Mouse (Mus musculus) CH12.LX (cell line): ENCODE data around the gene 4930523C07Rik. TPM values are rescaled to one million over a fixed set of nuclear protein-coding genes. Genes with fewer than 3 reads are reported as not detected.

Experiments
- DNase-seq: peaks from one replicate; pipeline ENCODE4 v3.0.0-alpha.2; 2013; ENCODE audit errors: extremely low read depth
- H3K27ac ChIP-seq: 2 replicates; pipeline ENCODE4 v1.5.1; 2012; ENCODE audit warnings: low read depth, mild to moderate bottlenecking, control low read depth, moderate library complexity; ENCODE audit not compliant: insufficient read depth
- H3K27me3 ChIP-seq: replicated peaks from 2 replicates; pipeline ENCODE3; 2012; ENCODE audit warnings: inconsistent platforms
- H3K36me3 ChIP-seq, 2 experiments: replicated peaks in 1 of 2; 2 replicates each; pipeline versions ENCODE3 to v1.6.1; 2012; ENCODE audit warnings: inconsistent platforms in 1 of 2, low read length in 1 of 2, mild to moderate bottlenecking in 1 of 2, mixed read lengths in 1 of 2, moderate library complexity in 1 of 2; ENCODE audit not compliant: control insufficient read depth in 1 of 2, insufficient read depth in 1 of 2
- H3K4me1 ChIP-seq, 2 experiments: 2 replicates each; pipeline ENCODE4 v1.6.1; 2012; ENCODE audit warnings: inconsistent platforms in 1 of 2, moderate library complexity in 1 of 2; ENCODE audit not compliant: insufficient read depth in 2 of 2, control insufficient read depth in 1 of 2
- H3K4me2 ChIP-seq: 2 replicates; pipeline ENCODE4 v1.6.1; 2012; ENCODE audit warnings: low read depth, mild to moderate bottlenecking, control low read depth; ENCODE audit not compliant: poor library complexity, insufficient read depth, severe bottlenecking
- H3K4me3 ChIP-seq, 3 experiments: fragments of 150-350 bp in 1 of 3; sonication (generic) in 1 of 3; replicated peaks in 1 of 3; 2 replicates each; pipeline versions ENCODE3 to v1.5.1; 2011 to 2012; ENCODE audit warnings: low read depth in 2 of 3, low read length in 2 of 3, mild to moderate bottlenecking in 2 of 3, moderate library complexity in 2 of 3, control low read depth in 1 of 3, improper control_type of control experiment in 1 of 3, inconsistent platforms in 1 of 3, mixed read lengths in 1 of 3; ENCODE audit not compliant: poor library complexity in 1 of 3
- H3K79me2 ChIP-seq: replicated peaks from 2 replicates; pipeline ENCODE4 v1.6.1; 2012; ENCODE audit warnings: mild to moderate bottlenecking, moderate library complexity; ENCODE audit not compliant: control insufficient read depth, poor library complexity, insufficient read depth, severe bottlenecking; ENCODE audit errors: extremely low read depth
- H3K9ac ChIP-seq: 2 replicates; pipeline ENCODE4 v1.6.1; 2012; ENCODE audit warnings: low read depth, mild to moderate bottlenecking, control low read depth, moderate library complexity; ENCODE audit not compliant: insufficient read depth
- H3K9me3 ChIP-seq: replicated peaks from 2 replicates; pipeline ENCODE3; 2012; ENCODE audit warnings: low read length, inconsistent platforms, mixed read lengths
- BHLHE40 ChIP-seq: IDR thresholded peaks from 2 replicates; pipeline ENCODE4 v1.6.1; 2011; ENCODE audit warnings: mild to moderate bottlenecking, low read depth, low read length, improper control_type of control experiment
- E2F4 ChIP-seq: IDR thresholded peaks from 2 replicates; pipeline ENCODE4 v1.6.1; 2011; ENCODE audit warnings: low read depth, low read length, improper control_type of control experiment; ENCODE audit not compliant: insufficient replicate concordance
- ELF1 ChIP-seq: IDR thresholded peaks from 2 replicates; pipeline ENCODE4 v1.6.1; 2014; ENCODE audit warnings: low read depth, mild to moderate bottlenecking, inconsistent platforms, low read length, improper control_type of control experiment
- EP300 ChIP-seq: IDR thresholded peaks from 2 replicates; pipeline ENCODE4 v1.6.1; 2011; ENCODE audit warnings: low read length, improper control_type of control experiment
- HCFC1 ChIP-seq: IDR thresholded peaks from 2 replicates; pipeline ENCODE4 v1.6.1; 2012; ENCODE audit warnings: low read depth, mild to moderate bottlenecking, inconsistent platforms, low read length, improper control_type of control experiment
- KAT2A ChIP-seq: IDR thresholded peaks from 2 replicates; pipeline ENCODE4 v1.6.1; 2012; ENCODE audit warnings: low read length, improper control_type of control experiment, inconsistent platforms; ENCODE audit not compliant: insufficient replicate concordance
- NRF1 ChIP-seq: IDR thresholded peaks from 2 replicates; pipeline ENCODE4 v1.6.1; 2014; ENCODE audit warnings: low read depth, mild to moderate bottlenecking, inconsistent platforms, low read length, improper control_type of control experiment, moderate library complexity
- POLR2AphosphoS2 ChIP-seq: IDR thresholded peaks from 2 replicates; pipeline ENCODE4 v1.6.1; 2011; ENCODE audit warnings: low read depth, low read length, improper control_type of control experiment
- RAD21 ChIP-seq: IDR thresholded peaks from 2 replicates; pipeline ENCODE4 v1.6.1; 2011; ENCODE audit warnings: low read depth, mild to moderate bottlenecking, low read length, improper control_type of control experiment, moderate library complexity
- RCOR1 ChIP-seq: conservative IDR thresholded peaks from 2 replicates; pipeline ENCODE4 v1.6.1; 2012; ENCODE audit warnings: low read depth, mild to moderate bottlenecking, inconsistent platforms, low read length, improper control_type of control experiment
- SMC3 ChIP-seq: IDR thresholded peaks from 2 replicates; pipeline ENCODE4 v1.6.1; 2011; ENCODE audit warnings: low read depth, low read length, improper control_type of control experiment
- TBP ChIP-seq: conservative IDR thresholded peaks from 2 replicates; pipeline ENCODE4 v1.6.1; 2011; ENCODE audit warnings: low read depth, low read length, improper control_type of control experiment
- USF1 ChIP-seq: IDR thresholded peaks from 2 replicates; pipeline ENCODE4 v1.6.1; 2014; ENCODE audit warnings: low read depth, mild to moderate bottlenecking, inconsistent platforms, low read length, improper control_type of control experiment
- dilution Hi-C: fragments of 300-500 bp; cut with MboI; formaldehyde crosslinking; loops from 2 replicates; pipeline ENCODE4 v1.14.3; 2020; ENCODE audit warnings: low sequenced_read_pairs; ENCODE audit not compliant: extremely low pct_unique_long_range_greater_than_20kb, extremely low pct_ligation_motif_present
- in situ Hi-C: fragments of 300-500 bp; cut with MboI; formaldehyde crosslinking; loops from 3 replicates; pipeline ENCODE4 v1.14.3; 2019; ENCODE audit warnings: low sequenced_read_pairs, low pct_ligation_motif_present, low pct_unique_long_range_greater_than_20kb, mixed read lengths
- polyA plus RNA-seq: library from polyadenylated mRNA; unstranded; fragments of >175 nt; gene quantifications from 2 replicates; pipeline ENCODE4 v1.2.1, GENCODE M21; 2012; ENCODE audit warnings: low read depth; ENCODE audit not compliant: insufficient read length
- total RNA-seq, 2 experiments: library from RNA; depleted of rRNA; stranded (reverse); fragments of 300-350 nt in 1 of 2; fragments of >200 nt in 1 of 2; gene quantifications; 2 replicates each; pipeline ENCODE4 v1.2.3; 2012 to 2014

Gene 4930523C07Rik
- total and polyA plus RNA-seq, 3 experiments: 13.1 to 28.2 (median 18.0) TPM

- DNase-seq: no peak
- H3K27ac ChIP-seq: no peak overlapping the region
- no peaks in the 10 kb centered on the region for H3K27me3 ChIP-seq
- no peak overlapping the region for H3K4me2 ChIP-seq
- peaks cover 0 to 9% of the 10 kb centered on the region in 2 experiments; a peak in 2 of 4 replicates for H3K4me1 ChIP-seq
- H3K79me2 ChIP-seq: no peaks in the 10 kb centered on the region
- in situ Hi-C loops: no loop called here
- TF ChIP-seq RAD21 (no peak), HCFC1 (no peak), NRF1 (no peak), BHLHE40 (no peak)
- H3K9me3 ChIP-seq: no peaks in the 10 kb centered on the region
- no peak overlapping the region for H3K9ac ChIP-seq
- dilution Hi-C loops: no loop called here
- H3K36me3 ChIP-seq: no peaks in the 10 kb centered on the region
- no peak overlapping the region for H3K4me3 ChIP-seq
Measured at GRCm38 (mm10) chr1:160035561-160035960, 8.6 kb upstream of the 4930523C07Rik start.

- peaks cover 0 to 9% of the 10 kb centered on the region in 2 experiments; a peak in 2 of 4 replicates for H3K4me1 ChIP-seq
- no peak overlapping the region for H3K4me2 ChIP-seq
- H3K27ac ChIP-seq: no peak overlapping the region
- H3K79me2 ChIP-seq: no peaks in the 10 kb centered on the region
- no peak for TF ChIP-seq KAT2A
- no peak for TF ChIP-seq TBP
- TF ChIP-seq HCFC1: no peak
- TF ChIP-seq POLR2AphosphoS2: no peak
- TF ChIP-seq RCOR1: no peak
- no peak for TF ChIP-seq E2F4
- no peak for TF ChIP-seq SMC3
- H3K36me3 ChIP-seq: no peaks in the 10 kb centered on the region
- dilution Hi-C loops (no loop called here), in situ Hi-C loops (no loop called here)
- no peak overlapping the region for H3K9ac ChIP-seq
- no peaks in the 10 kb centered on the region for H3K9me3 ChIP-seq
- DNase-seq: no peak
- H3K27me3 ChIP-seq: no peaks in the 10 kb centered on the region
- no peak overlapping the region for H3K4me3 ChIP-seq
Measured at GRCm38 (mm10) chr1:160036996-160037521, 7.1 kb upstream of the 4930523C07Rik start.

- H3K36me3 ChIP-seq: no peaks in the 10 kb centered on the region
- no peak overlapping the region for H3K4me3 ChIP-seq
- peaks cover 0 to 14% of the 10 kb centered on the region in 2 experiments; a peak in 2 of 4 replicates for H3K4me1 ChIP-seq
- H3K79me2 ChIP-seq: no peaks in the 10 kb centered on the region
- no peak overlapping the region for H3K27ac ChIP-seq
- in situ Hi-C loops: no loop called here
- no peak overlapping the region for H3K4me2 ChIP-seq
- no peaks in the 10 kb centered on the region for H3K27me3 ChIP-seq
- no peaks in the 10 kb centered on the region for H3K9me3 ChIP-seq
- dilution Hi-C loops: no loop called here
- TF ChIP-seq EP300: no peak
- TF ChIP-seq ELF1: no peak
- TF ChIP-seq HCFC1: no peak
- no peak for TF ChIP-seq USF1
- no peak for DNase-seq
- no peak overlapping the region for H3K9ac ChIP-seq
Measured at GRCm38 (mm10) chr1:160039951-160040645, 4.1 kb upstream of the 4930523C07Rik start.
